In the genomic region with DNA sequence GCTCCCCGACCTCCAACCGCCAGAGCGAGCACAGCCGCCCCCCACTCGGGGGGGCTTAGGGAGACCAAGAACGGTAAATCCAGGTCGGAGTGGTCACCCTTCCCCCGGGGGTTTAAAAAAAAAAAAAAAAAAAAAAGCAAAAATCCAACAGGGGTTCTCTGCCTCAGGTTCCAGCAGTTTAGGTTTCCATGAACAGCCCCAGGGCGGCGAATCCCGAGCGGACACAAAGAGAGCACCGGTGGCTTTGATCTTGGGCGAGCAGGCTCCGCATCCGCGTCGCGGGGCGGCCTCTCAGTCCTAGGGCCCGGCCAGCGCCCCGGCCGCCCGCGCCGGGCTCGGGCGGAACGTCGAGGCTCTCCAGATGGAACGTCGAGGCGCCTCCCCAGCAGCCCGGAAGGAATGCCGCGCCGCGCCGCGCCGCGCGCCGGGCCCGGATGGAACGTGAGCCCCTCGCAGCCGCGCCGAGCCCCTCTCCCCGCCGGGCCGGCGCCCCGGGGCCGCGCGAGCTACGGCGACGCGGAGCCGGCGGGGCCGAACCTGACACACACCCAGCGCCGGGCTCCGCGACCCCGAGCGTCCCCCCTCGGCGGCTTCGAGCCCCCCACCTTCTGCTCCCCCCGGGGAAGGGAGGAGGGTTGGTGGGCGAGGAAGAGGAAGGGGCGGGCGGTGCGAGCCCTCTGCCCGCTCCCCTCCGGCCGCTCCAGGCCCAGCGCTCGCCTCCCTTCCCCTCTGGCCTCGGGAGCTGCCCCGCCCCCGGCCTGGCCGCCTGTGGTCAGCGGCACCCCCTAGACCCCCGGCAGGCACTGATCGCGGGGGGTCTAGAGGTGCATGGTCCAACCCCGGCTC, we compare ENCODE assay signal across 7 mouse cellular contexts. TPM values are rescaled to one million over a fixed set of nuclear protein-coding genes. Genes with fewer than 3 reads are reported as not detected.
DNase-seq lines count a peak whose midpoint lies in the region; ATAC-seq and TF ChIP-seq lines count a peak whose summit lies in the region.

A gene (minus strand): TSS at position 135 of the 846 bp plus-strand sequence.

- peak; percentile 48 for DNase-seq in thymus, adult 2 months
- DNase-seq in thymus, postnatal 36 days, result no peak
- DNase-seq in brain, adult 2 months (ENCODE audit: low read depth, low spot score), result peak; percentile 41
- DNase-seq in gastrocnemius, postnatal 25 days, result peak; percentile 46
- no peak for DNase-seq in intestine, embryonic 14.5 days (ENCODE audit: low spot score)

- no peaks in the 10 kb centered on the region for H3K9me3 ChIP-seq in intestine, embryonic 14.5 days (ENCODE audit: control insufficient read depth, low read length)
- H3K9me3 ChIP-seq in liver, embryonic 16.5 days (replicated peaks; ENCODE audit: control insufficient read depth, low read length), result no peaks in the 10 kb centered on the region

- H3K4me1 ChIP-seq in thymus, adult 2 months (replicated peaks; ENCODE audit: control insufficient read depth, insufficient read depth, low read length), result peaks cover 27% of the 10 kb centered on the region
- peaks cover 26% of the 10 kb centered on the region for H3K4me1 ChIP-seq in intestine, embryonic 14.5 days (replicated peaks; ENCODE audit: control insufficient read depth, insufficient read depth, low read length)
- H3K4me1 ChIP-seq in liver, embryonic 16.5 days (ENCODE audit: control insufficient read depth, low read depth, low read length), result peaks cover 44% of the 10 kb centered on the region
- H3K4me1 ChIP-seq in olfactory bulb, adult 2 months (ENCODE audit: control insufficient read depth, insufficient read depth, low read length), result peaks cover 18% of the 10 kb centered on the region

- no peak; the same call in 1 of the 2 replicates for TF ChIP-seq POLR2A in thymus, adult 2 months (IDR thresholded peaks at IDR 0.05; ENCODE audit: control insufficient read depth, extremely low read depth, insufficient read depth, low read length, poor library complexity)
- no peak for TF ChIP-seq POLR2A in olfactory bulb, adult 2 months (IDR thresholded peaks at IDR 0.05; ENCODE audit: insufficient read depth, low read depth, low read length)

- ATAC-seq in intestine, embryonic 14.5 days (replicated peaks; ENCODE audit: low FRiP score, low TSS enrichment, low read depth), result peak; percentile 29
- ATAC-seq in liver, embryonic 16.5 days (ENCODE audit: low read depth), result peak; percentile 42

- peaks cover 4% of the 10 kb centered on the region for H3K36me3 ChIP-seq in thymus, adult 2 months (ENCODE audit: control insufficient read depth, insufficient read depth, low read length)
- peaks cover 5% of the 10 kb centered on the region for H3K36me3 ChIP-seq in intestine, embryonic 14.5 days (ENCODE audit: control insufficient read depth, insufficient read depth, low read length)
- H3K36me3 ChIP-seq in liver, embryonic 16.5 days (ENCODE audit: control insufficient read depth, insufficient read depth), result peaks cover 4% of the 10 kb centered on the region

- peak within 1 kb of the TSS; percentile 99 for H3K9ac ChIP-seq in intestine, embryonic 14.5 days (ENCODE audit: low read length)
- H3K9ac ChIP-seq in liver, embryonic 16.5 days (ENCODE audit: low read depth, low read length), result peak within 1 kb of the TSS; percentile 98

- under 1% methylated on average over 82 of the region's 94 CpGs for WGBS in thymus, adult 2 months
- WGBS in intestine, embryonic 14.5 days, result under 1% methylated on average over 66 of the region's 94 CpGs
- WGBS in liver, embryonic 16.5 days (ENCODE audit: insufficient replicate concordance), result under 1% methylated on average over 82 of the region's 94 CpGs
- under 1% methylated on average over 86 of the region's 94 CpGs for WGBS in olfactory bulb, adult 2 months

- TF ChIP-seq CTCF in thymus, adult 2 months (IDR thresholded peaks at IDR 0.05; ENCODE audit: borderline replicate concordance, control insufficient read depth, extremely low read depth, insufficient read depth, low read length, poor library complexity), result 0 out of 2 replicates have a peak, but pooled peaks have one; percentile 38
- TF ChIP-seq CTCF in olfactory bulb, adult 2 months (IDR thresholded peaks at IDR 0.05; ENCODE audit: insufficient read depth, low read depth, low read length), result no peak

- peak within 1 kb of the TSS; percentile 98 for H3K4me3 ChIP-seq in thymus, adult 2 months (ENCODE audit: control insufficient read depth, insufficient read depth, low read length)
- peak within 1 kb of the TSS; percentile 99 for H3K4me3 ChIP-seq in intestine, embryonic 14.5 days (ENCODE audit: low read depth, low read length)
- peak within 1 kb of the TSS; percentile 95 for H3K4me3 ChIP-seq in liver, embryonic 16.5 days (ENCODE audit: low read depth, low read length)
- peak within 1 kb of the TSS; percentile 96 for H3K4me3 ChIP-seq in olfactory bulb, adult 2 months (ENCODE audit: insufficient read depth, low read depth, low read length)

- no peaks in the 10 kb centered on the region for H3K27me3 ChIP-seq in thymus, adult 2 months (ENCODE audit: control insufficient read depth, insufficient read depth, low read length)
- no peaks in the 10 kb centered on the region for H3K27me3 ChIP-seq in intestine, embryonic 14.5 days (replicated peaks; ENCODE audit: control insufficient read depth, insufficient read depth, low read length)
- H3K27me3 ChIP-seq in liver, embryonic 16.5 days (ENCODE audit: control insufficient read depth, insufficient read depth, low read depth, low read length), result no peaks in the 10 kb centered on the region

- peak within 1 kb of the TSS; percentile 84 for H3K27ac ChIP-seq in thymus, adult 2 months (ENCODE audit: control insufficient read depth, insufficient read depth, low read length)
- H3K27ac ChIP-seq in intestine, embryonic 14.5 days (ENCODE audit: low read depth), result peak within 1 kb of the TSS; percentile 98
- H3K27ac ChIP-seq in liver, embryonic 16.5 days (ENCODE audit: low read length), result peak within 1 kb of the TSS; percentile 92
- peak within 1 kb of the TSS; percentile 100 for H3K27ac ChIP-seq in olfactory bulb, adult 2 months (ENCODE audit: insufficient read depth, low read depth, low read length)

- H3K4me2 ChIP-seq in intestine, embryonic 14.5 days (ENCODE audit: low read length), result peak within 1 kb of the TSS; percentile 99
- peak within 1 kb of the TSS; percentile 91 for H3K4me2 ChIP-seq in liver, embryonic 16.5 days (ENCODE audit: low read depth, low read length)

RNA-seq across cellular contexts. Expression of the gene that starts here (rescaled TPM):
- polyA plus RNA-seq in thymus, adult 2 months (2012; rRNA removed), result 69.1 and 93.4 TPM in 2 replicates
- 10 to 100 TPM; 36.6 to 43.5 TPM for total RNA-seq in gastrocnemius, postnatal 25 days (2021)
- 16.2 and 17.5 TPM in 2 replicates for polyA plus RNA-seq in intestine, embryonic 14.5 days (2014; fragmentation: Nextera tagmentation; extraction: Ambion mirVana)
- 3.9 and 4.0 TPM in 2 replicates for polyA plus RNA-seq in liver, embryonic 16.5 days (2015; fragmentation: Nextera tagmentation; extraction: Ambion mirVana)
- polyA plus RNA-seq in olfactory bulb, adult 2 months (2012; ENCODE audit: insufficient read depth, insufficient read length, low replicate concordance, missing spikeins), result 38.3 and 267 TPM in 2 replicates

Comparison
In these comparisons a context has a peak if more than half of its experiments do, and no peak if none do; other contexts are left out.
1. DNase-seq: peak in thymus, adult 2 months (single experiment), brain, adult 2 months (single experiment) and gastrocnemius, postnatal 25 days (single experiment); none in thymus, postnatal 36 days (0 of 2) and intestine, embryonic 14.5 days (single experiment).
2. Peak in every context shown above with its lines, with median percentiles within 50 percentile points of each other: H3K27ac ChIP-seq and H3K4me3 ChIP-seq.